8 mouse cellular contexts compared by ENCODE assay signal in the genomic region with DNA sequence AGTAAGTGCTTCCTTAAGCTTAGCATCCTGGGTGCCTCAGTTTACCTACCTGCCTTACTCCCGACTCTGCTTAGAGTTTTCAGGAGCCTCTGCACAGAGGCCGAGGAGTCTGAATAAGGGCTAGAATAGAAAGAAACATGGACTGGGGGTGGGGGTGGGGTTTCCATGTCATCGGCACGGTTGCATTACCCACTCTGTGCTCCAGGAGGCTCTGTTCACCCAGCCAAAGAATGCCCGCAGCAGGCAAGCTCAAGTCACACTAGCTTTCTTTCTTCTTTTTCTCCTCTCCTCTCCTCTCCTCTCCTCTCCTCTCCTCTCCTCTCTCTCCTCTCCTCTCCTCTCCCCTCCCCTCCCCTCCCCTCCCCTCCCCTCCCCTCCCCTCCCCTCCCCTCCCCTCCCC. TPM values are rescaled to one million over a fixed set of nuclear protein-coding genes. Genes with fewer than 3 reads are reported as not detected.
DNase-seq lines count a peak whose midpoint lies in the region; ATAC-seq lines count a peak whose summit lies in the region.
"Had no signal": no experiment of that assay in that cellular context is flagged by ENCODE, and none has a peak within 500 bp of the region (broad histone marks: within the 10 kb centered on the region; RNA-seq: fewer than 3 reads in every experiment).

No protein-coding gene starts in this region.

- 28% methylated on average over 5 of the region's 5 CpGs for WGBS in liver, embryonic 11.5 days

- no peaks in the 10 kb centered on the region for H3K4me1 ChIP-seq in liver, embryonic 11.5 days (replicated peaks; ENCODE audit: control insufficient read depth, insufficient read depth, low read length)
- H3K4me1 ChIP-seq: megakaryocyte, embryonic 14.5 days had no signal

- no peak overlapping the region for H3K27ac ChIP-seq in liver, embryonic 11.5 days (ENCODE audit: low read depth, low read length)

- ATAC-seq in liver, embryonic 11.5 days (replicated peaks; ENCODE audit: low FRiP score) = peak; percentile 33

- DNase-seq in left cerebral cortex, postnatal 14 days (ENCODE audit: low spot score in 2 of 2) = peak; percentile 25 to 40
- DNase-seq in left cerebral cortex, postnatal 25 days (ENCODE audit: low spot score in 2 of 2) = no peak
- peak; percentile 68 for DNase-seq in NIH3T3 (ENCODE audit: low read depth)
- peak; percentile 68 for DNase-seq in embryo, embryonic 10.5 days (ENCODE audit: low spot score)
- DNase-seq in liver, embryonic 11.5 days (ENCODE audit: low spot score) = no peak
- no peak for DNase-seq in gastrocnemius, postnatal 25 days
- DNase-seq in gastrocnemius, postnatal 10 days = no peak

- peaks cover 23% of the 10 kb centered on the region; the same call in 1 of the 2 replicates for H3K36me3 ChIP-seq in liver, embryonic 11.5 days (ENCODE audit: control insufficient read depth, insufficient read depth, low read length)

- H3K4me3 ChIP-seq in liver, embryonic 11.5 days (ENCODE audit: low read depth, low read length) = no peak overlapping the region
- H3K4me3 ChIP-seq: megakaryocyte, embryonic 14.5 days had no signal

- no peaks in the 10 kb centered on the region for H3K27me3 ChIP-seq in liver, embryonic 11.5 days (replicated peaks; ENCODE audit: control insufficient read depth, insufficient read depth, low read length)

- H3K9ac ChIP-seq in liver, embryonic 11.5 days (ENCODE audit: low read depth, low read length) = no peak overlapping the region

- no peaks in the 10 kb centered on the region for H3K9me3 ChIP-seq in liver, embryonic 11.5 days (ENCODE audit: control insufficient read depth, low read length)

- intact Hi-C loops in left cerebral cortex, postnatal 14 days (cut with DNase I) = loop anchor here (5.0 kb wide), 1 partner anchor 82 kb away; no protein-coding TSS in a partner anchor
- intact Hi-C loops in left cerebral cortex, postnatal 25 days (cut with DNase I) = loop anchor here (2.0 kb wide), 1 partner anchor 226 kb away; no protein-coding TSS in a partner anchor

- no peak overlapping the region for H3K4me2 ChIP-seq in liver, embryonic 11.5 days

RNA-seq across cellular contexts. Expression of a gene that starts 32.2 kb away (rescaled TPM):
- total RNA-seq in left cerebral cortex, postnatal 14 days (2021) = not detected
- not detected for total RNA-seq in left cerebral cortex, postnatal 25 days (2021)
- polyA plus RNA-seq in liver, embryonic 11.5 days (2014; fragmentation: Nextera tagmentation; extraction: Ambion mirVana) = 0.25 TPM in 1 of 2 replicates, not detected in the other
- not detected for total RNA-seq in gastrocnemius, postnatal 25 days (2021)
- total RNA-seq in gastrocnemius, postnatal 10 days (2021) = not detected

RNA-seq across cellular contexts. Expression of a gene that starts 47.5 kb away (rescaled TPM):
- total RNA-seq in left cerebral cortex, postnatal 14 days (2021) = 100 to 1,000 TPM; 118 to 124 TPM
- 100 to 1,000 TPM; 143 to 147 TPM for total RNA-seq in left cerebral cortex, postnatal 25 days (2021)
- polyA plus RNA-seq in liver, embryonic 11.5 days (2014; fragmentation: Nextera tagmentation; extraction: Ambion mirVana) = 34.2 and 37.9 TPM in 2 replicates
- 1 to 10 TPM; 3.4 to 3.9 TPM for total RNA-seq in gastrocnemius, postnatal 25 days (2021)
- 1 to 10 TPM; 3.0 to 6.9 TPM for total RNA-seq in gastrocnemius, postnatal 10 days (2021)

RNA-seq across cellular contexts. Expression of a gene that starts 47.5 kb away (rescaled TPM):
- 10 to 100 TPM; 38.5 to 41.6 TPM for total RNA-seq in left cerebral cortex, postnatal 14 days (2021)
- 10 to 100 TPM; 42.6 to 43.9 TPM for total RNA-seq in left cerebral cortex, postnatal 25 days (2021)
- polyA plus RNA-seq in liver, embryonic 11.5 days (2014; fragmentation: Nextera tagmentation; extraction: Ambion mirVana) = 56.8 and 59.1 TPM in 2 replicates
- 10 to 100 TPM in 1 of 2 experiments, 1 to 10 TPM in 1; 4.8 to 10.2 TPM for total RNA-seq in gastrocnemius, postnatal 25 days (2021)
- total RNA-seq in gastrocnemius, postnatal 10 days (2021) = 10 to 100 TPM; 11.5 to 16.8 TPM

Comparison
In these comparisons a context has a peak if more than half of its experiments do, and no peak if none do; other contexts are left out.
1. DNase-seq: peak in left cerebral cortex, postnatal 14 days (2 of 2), NIH3T3 (single experiment) and embryo, embryonic 10.5 days (single experiment); none in left cerebral cortex, postnatal 25 days (0 of 2), liver, embryonic 11.5 days (single experiment), gastrocnemius, postnatal 25 days (single experiment) and gastrocnemius, postnatal 10 days (single experiment).
2. RNA of a gene that starts 47.5 kb away (total RNA-seq): 143 to 147 TPM in left cerebral cortex, postnatal 25 days and 118 to 124 TPM in left cerebral cortex, postnatal 14 days; 3.0 to 6.9 TPM in gastrocnemius, postnatal 10 days and 3.4 to 3.9 TPM in gastrocnemius, postnatal 25 days; every median in the first group is over 10 times any median in the second.